Comparison of ENCODE assay signal across 15 mouse cellular contexts in genomic region chr1:132629611-132630370, GRCm38 (mm10).
DNase-seq lines count a peak whose midpoint lies in the region; ATAC-seq and TF ChIP-seq lines count a peak whose summit lies in the region.
"Had no signal": no experiment of that assay in that cellular context is flagged by ENCODE, and none has a peak within 500 bp of the region (broad histone marks: within the 10 kb centered on the region; RNA-seq: fewer than 3 reads in every experiment).

No protein-coding gene starts in this region.

- TF ChIP-seq CTCF in left cerebral cortex, adult 2 months (IDR thresholded peaks at IDR 0.05), result no peak

- no peak for DNase-seq in forebrain, embryonic 10.5 days (ENCODE audit: extremely low spot score, low spot score)
- DNase-seq in left cerebral cortex, adult 2 months (ENCODE audit: extremely low spot score in 1 of 2, low spot score in 2 of 2), result no peak
- DNase-seq in left cerebral cortex, adult 11 months (ENCODE audit: low spot score), result no peak
- peak; percentile 82 for DNase-seq in cerebellum, adult 11-12 months
- DNase-seq in gastrocnemius, postnatal 14 days, result peak; percentile 43
- DNase-seq in retina, postnatal 1 day, result no peak
- DNase-seq in hindbrain, embryonic 14.5 days (ENCODE audit: low spot score), result no peak
- DNase-seq: kidney, postnatal 25 days; liver, postnatal 0 days; right cerebral cortex, postnatal 4 days had no signal

- H3K9me3 ChIP-seq in forebrain, embryonic 10.5 days, result no peaks in the 10 kb centered on the region
- H3K9me3 ChIP-seq in forebrain, embryonic 16.5 days (ENCODE audit: control insufficient read depth, low read length), result no peaks in the 10 kb centered on the region
- H3K9me3 ChIP-seq in hindbrain, embryonic 14.5 days (ENCODE audit: control insufficient read depth, low read length), result no peaks in the 10 kb centered on the region
- H3K9me3 ChIP-seq: embryonic facial prominence, embryonic 10.5 days; midbrain, embryonic 12.5 days; neural tube, embryonic 12.5 days had no signal

- H3K4me1 ChIP-seq in forebrain, embryonic 10.5 days, result peaks cover 2% of the 10 kb centered on the region; the same call in 1 of the 2 replicates
- H3K4me1 ChIP-seq in forebrain, embryonic 16.5 days (replicated peaks; ENCODE audit: control insufficient read depth, insufficient read depth, low read length), result peaks cover 8% of the 10 kb centered on the region; the same call in 1 of the 2 replicates
- peaks cover 9% of the 10 kb centered on the region for H3K4me1 ChIP-seq in hindbrain, embryonic 14.5 days (replicated peaks; ENCODE audit: control insufficient read depth, insufficient read depth, low read length)

- intact Hi-C loops in left cerebral cortex, adult 2 months (cut with DNase I), result loop anchor here (10.0 kb wide), 1 partner anchor 355 kb away; no protein-coding TSS in a partner anchor
- intact Hi-C loops in gastrocnemius, postnatal 14 days (cut with DNase I; ENCODE audit: low total_unique reads), result no loop called here

- H3K9ac ChIP-seq in forebrain, embryonic 16.5 days (replicated peaks; ENCODE audit: low read depth, low read length), result no peak overlapping the region
- no peak overlapping the region for H3K9ac ChIP-seq in hindbrain, embryonic 14.5 days
- H3K9ac ChIP-seq: liver, postnatal 0 days; midbrain, embryonic 12.5 days; neural tube, embryonic 12.5 days had no signal

- no peak overlapping the region for H3K4me2 ChIP-seq in forebrain, embryonic 16.5 days (ENCODE audit: low read length)
- no peak overlapping the region for H3K4me2 ChIP-seq in hindbrain, embryonic 14.5 days (replicated peaks)
- H3K4me2 ChIP-seq: midbrain, embryonic 12.5 days; neural tube, embryonic 12.5 days had no signal

- 90% methylated on average over 5 of the region's 5 CpGs for WGBS in forebrain, embryonic 10.5 days
- 78% methylated on average over 5 of the region's 5 CpGs for WGBS in forebrain, embryonic 16.5 days
- 86% methylated on average over 5 of the region's 5 CpGs for WGBS in hindbrain, embryonic 14.5 days

- H3K4me3 ChIP-seq in forebrain, embryonic 10.5 days, result no peak overlapping the region
- no peak overlapping the region for H3K4me3 ChIP-seq in forebrain, embryonic 16.5 days (replicated peaks; ENCODE audit: low read length)
- no peak overlapping the region for H3K4me3 ChIP-seq in left cerebral cortex, adult 2 months
- no peak overlapping the region for H3K4me3 ChIP-seq in hindbrain, embryonic 14.5 days (replicated peaks; ENCODE audit: low read length)
- H3K4me3 ChIP-seq: embryonic facial prominence, embryonic 10.5 days; midbrain, embryonic 12.5 days; neural tube, embryonic 12.5 days had no signal

- no peak for ATAC-seq in forebrain, embryonic 16.5 days
- no peak for ATAC-seq in hindbrain, embryonic 14.5 days (ENCODE audit: low FRiP score)
- ATAC-seq: hindbrain, embryonic 16.5 days; liver, postnatal 0 days had no signal

- H3K36me3 ChIP-seq in forebrain, embryonic 10.5 days (replicated peaks), result peaks cover 8% of the 10 kb centered on the region; the same call in 1 of the 2 replicates
- peaks cover 15% of the 10 kb centered on the region for H3K36me3 ChIP-seq in forebrain, embryonic 16.5 days (ENCODE audit: control insufficient read depth, insufficient read depth)
- peaks cover 82% of the 10 kb centered on the region for H3K36me3 ChIP-seq in hindbrain, embryonic 14.5 days (replicated peaks; ENCODE audit: control insufficient read depth, insufficient read depth)
- H3K36me3 ChIP-seq: embryonic facial prominence, embryonic 10.5 days had no signal

- peak overlapping the region; percentile 40; the same call in 1 of the 2 replicates for H3K27ac ChIP-seq in forebrain, embryonic 10.5 days
- H3K27ac ChIP-seq in forebrain, embryonic 16.5 days (ENCODE audit: low read length), result no peak overlapping the region; the same call in 1 of the 2 replicates
- peak overlapping the region; percentile 53; the same call in 1 of the 2 replicates for H3K27ac ChIP-seq in left cerebral cortex, adult 2 months
- no peak overlapping the region for H3K27ac ChIP-seq in hindbrain, embryonic 14.5 days
- H3K27ac ChIP-seq: embryonic facial prominence, embryonic 10.5 days; midbrain, embryonic 12.5 days; neural tube, embryonic 12.5 days had no signal

- no peaks in the 10 kb centered on the region for H3K27me3 ChIP-seq in forebrain, embryonic 10.5 days (ENCODE audit: poor library complexity, severe bottlenecking)
- H3K27me3 ChIP-seq in forebrain, embryonic 16.5 days (replicated peaks; ENCODE audit: control insufficient read depth, insufficient read depth, low read length), result no peaks in the 10 kb centered on the region
- no peaks in the 10 kb centered on the region for H3K27me3 ChIP-seq in hindbrain, embryonic 14.5 days (ENCODE audit: control insufficient read depth, insufficient read depth, low read length)
- H3K27me3 ChIP-seq: midbrain, embryonic 12.5 days; neural tube, embryonic 12.5 days had no signal

Comparison
In these comparisons a context has a peak if more than half of its experiments do, and no peak if none do; other contexts are left out.
1. H3K27ac ChIP-seq: peak in forebrain, embryonic 10.5 days (single experiment) and left cerebral cortex, adult 2 months (single experiment); none in forebrain, embryonic 16.5 days (single experiment) and hindbrain, embryonic 14.5 days (single experiment).
2. DNase-seq: peak in cerebellum, adult 11-12 months (single experiment) and gastrocnemius, postnatal 14 days (single experiment); none in forebrain, embryonic 10.5 days (single experiment), left cerebral cortex, adult 2 months (0 of 2), left cerebral cortex, adult 11 months (single experiment), retina, postnatal 1 day (single experiment) and hindbrain, embryonic 14.5 days (single experiment).